ENCODE assay signal across 12 mouse cellular contexts in the genomic region with DNA sequence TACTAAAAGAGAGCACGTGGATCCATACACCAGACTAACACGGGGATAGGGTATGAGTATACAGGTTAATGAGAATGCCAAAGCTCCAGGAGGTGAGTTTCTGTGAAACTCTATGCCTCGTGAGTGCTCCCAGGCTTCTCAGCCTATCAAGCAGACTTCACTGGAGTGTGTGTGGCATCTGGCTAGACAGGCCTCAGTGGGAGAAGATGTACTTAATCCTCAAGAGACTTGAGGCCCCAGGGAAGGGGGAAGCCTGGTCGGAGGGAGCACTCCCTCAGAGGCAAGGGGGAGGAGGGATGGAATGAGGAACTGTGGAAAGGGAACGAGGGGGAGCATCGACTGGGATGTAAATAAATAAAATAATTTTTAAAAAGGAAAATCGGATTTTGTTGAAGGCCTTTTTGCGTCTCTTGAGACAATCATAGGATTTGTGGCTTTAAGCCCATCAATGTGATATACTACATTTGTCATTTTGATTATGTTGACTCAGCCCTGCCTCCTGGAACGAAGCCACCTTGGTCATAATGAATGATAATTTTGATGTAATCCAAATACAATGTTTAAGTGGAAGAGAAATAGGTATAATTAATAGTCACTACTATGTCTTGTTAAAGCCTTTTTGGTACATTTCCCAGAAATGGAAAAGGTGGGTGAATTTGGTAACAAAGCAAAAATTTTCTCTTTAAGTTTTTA.
"Had no signal": no experiment of that assay in that cellular context is flagged by ENCODE, and none has a peak within 500 bp of the region (broad histone marks: within the 10 kb centered on the region; RNA-seq: fewer than 3 reads in every experiment).

No protein-coding gene starts in this region.

- H3K9me3 ChIP-seq: kidney, embryonic 15.5 days; limb, embryonic 13.5 days; liver, embryonic 15.5 days; midbrain, embryonic 13.5 days; neural tube, embryonic 12.5 days; stomach, embryonic 15.5 days had no signal

- H3K27me3 ChIP-seq: kidney, embryonic 15.5 days; limb, embryonic 13.5 days; liver, embryonic 15.5 days; midbrain, embryonic 13.5 days; neural tube, embryonic 12.5 days; stomach, embryonic 15.5 days had no signal

- H3K4me1 ChIP-seq: kidney, embryonic 15.5 days; limb, embryonic 13.5 days; liver, embryonic 15.5 days; midbrain, embryonic 13.5 days; neural tube, embryonic 12.5 days; stomach, embryonic 15.5 days had no signal

- H3K4me3 ChIP-seq: kidney, embryonic 15.5 days; limb, embryonic 13.5 days; liver, embryonic 15.5 days; midbrain, embryonic 13.5 days; neural tube, embryonic 12.5 days; stomach, embryonic 15.5 days had no signal

- H3K9ac ChIP-seq: kidney, embryonic 15.5 days; limb, embryonic 13.5 days; liver, embryonic 15.5 days; midbrain, embryonic 13.5 days; neural tube, embryonic 12.5 days; stomach, embryonic 15.5 days had no signal

- H3K27ac ChIP-seq: kidney, embryonic 15.5 days; limb, embryonic 13.5 days; liver, embryonic 15.5 days; midbrain, embryonic 13.5 days; neural tube, embryonic 12.5 days; stomach, embryonic 15.5 days had no signal

- H3K36me3 ChIP-seq: kidney, embryonic 15.5 days; limb, embryonic 13.5 days; liver, embryonic 15.5 days; midbrain, embryonic 13.5 days; neural tube, embryonic 12.5 days; stomach, embryonic 15.5 days had no signal

- DNase-seq: kidney, postnatal 14 days; left cerebral cortex, postnatal 4 days; lung, adult 2 months; lung, postnatal 36 days; right cerebral cortex, postnatal 14 days; thymus, postnatal 36 days had no signal
